Mouse (Mus musculus): Measurements from ENCODE around the gene Cavin4. TPM values are rescaled to one million over a fixed set of nuclear protein-coding genes. Genes with fewer than 3 reads are reported as not detected.

The Cavin4 gene
- polyA plus RNA-seq, 1 experiment: not detected

DNA sequence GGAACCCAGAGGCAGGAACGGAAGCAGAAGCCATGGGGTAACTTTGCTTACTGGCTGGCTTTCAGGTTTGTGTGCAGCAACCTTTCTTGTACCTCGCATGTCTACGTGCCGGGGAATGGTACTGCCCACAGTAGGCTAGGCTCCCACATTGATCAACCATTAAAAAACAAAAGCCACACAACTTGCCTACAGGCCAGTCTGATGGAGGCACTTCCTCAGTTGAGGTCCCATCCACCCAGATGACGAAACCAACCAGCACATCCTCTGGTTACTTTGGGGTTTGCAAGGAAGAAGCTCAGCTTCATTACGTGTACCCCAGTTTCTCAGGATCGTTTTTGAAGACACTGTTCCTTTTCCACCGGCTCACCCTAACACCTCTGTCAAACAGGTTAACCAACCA is 6.8 kb upstream of the Cavin4 start:
- no peak for TF ChIP-seq GATA1 (IDR thresholded peaks at IDR 0.05; ENCODE audit: low read length)

DNA sequence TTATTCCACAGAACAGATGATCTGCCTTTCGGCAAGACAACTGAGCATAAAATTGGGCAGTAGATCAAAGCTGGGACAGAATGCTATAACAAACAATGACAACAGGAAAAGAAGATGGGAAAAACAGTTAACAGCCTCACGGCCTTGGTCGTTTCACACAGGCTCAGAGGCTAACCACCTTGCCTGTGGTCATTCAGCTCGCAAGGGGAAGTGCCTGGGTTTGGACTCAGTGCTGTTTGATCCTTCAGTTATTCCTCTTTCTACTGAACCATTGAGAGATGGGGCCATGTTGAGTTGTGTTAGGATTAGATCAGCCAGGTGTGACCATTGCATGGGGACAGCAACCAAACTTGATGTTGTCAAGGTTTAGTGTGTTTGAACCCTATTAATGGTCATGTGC is 3.2 kb upstream of the Cavin4 start:
- no peak for TF ChIP-seq GATA1 (IDR thresholded peaks at IDR 0.05; ENCODE audit: low read length)

DNA sequence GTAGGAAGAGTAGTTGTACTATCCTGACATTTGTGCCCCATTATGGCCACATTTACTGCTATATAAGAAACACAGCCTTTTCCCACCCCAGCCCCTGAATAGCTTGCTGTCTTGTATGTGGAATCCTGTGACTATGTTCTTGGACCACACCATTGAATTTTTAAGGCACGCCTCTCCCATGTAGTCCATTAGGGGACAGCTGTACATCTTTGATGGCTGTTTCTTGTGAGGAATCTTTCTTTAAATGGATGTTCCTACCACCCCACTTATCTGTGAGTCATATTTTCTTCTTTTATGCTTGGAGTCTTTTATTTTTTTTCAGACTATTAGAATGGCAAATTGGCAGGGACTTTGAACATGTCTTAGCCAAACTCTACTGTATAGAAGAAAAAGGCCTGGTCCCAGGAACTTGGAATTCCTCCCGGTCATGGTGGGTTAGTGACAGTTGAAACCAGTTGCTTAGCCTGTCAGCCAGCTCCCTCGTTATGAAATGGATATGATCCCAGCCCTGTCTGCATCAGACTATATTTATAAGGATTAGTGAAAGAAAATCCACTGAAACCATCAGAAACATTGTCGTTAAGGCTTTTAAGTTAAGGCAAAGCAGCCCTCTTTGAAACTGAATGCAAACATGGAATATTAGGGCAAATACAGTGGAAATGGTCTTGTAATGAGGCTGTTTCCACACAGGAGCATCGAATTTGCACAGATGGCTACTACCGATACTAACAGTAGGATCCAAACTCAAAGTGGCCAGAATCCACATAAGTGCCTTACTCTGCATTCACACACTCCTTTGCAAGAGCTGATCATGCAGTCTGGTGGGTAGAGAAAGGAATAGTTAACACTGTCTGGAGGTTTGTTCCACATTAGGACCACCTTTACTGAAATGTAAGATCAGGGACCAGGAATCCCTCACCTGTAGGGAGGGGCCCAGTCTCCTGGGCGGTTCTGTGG is 2.4 kb upstream of the Cavin4 start:
- TF ChIP-seq GATA1 (IDR thresholded peaks at IDR 0.05; ENCODE audit: low read length): no peak

DNA sequence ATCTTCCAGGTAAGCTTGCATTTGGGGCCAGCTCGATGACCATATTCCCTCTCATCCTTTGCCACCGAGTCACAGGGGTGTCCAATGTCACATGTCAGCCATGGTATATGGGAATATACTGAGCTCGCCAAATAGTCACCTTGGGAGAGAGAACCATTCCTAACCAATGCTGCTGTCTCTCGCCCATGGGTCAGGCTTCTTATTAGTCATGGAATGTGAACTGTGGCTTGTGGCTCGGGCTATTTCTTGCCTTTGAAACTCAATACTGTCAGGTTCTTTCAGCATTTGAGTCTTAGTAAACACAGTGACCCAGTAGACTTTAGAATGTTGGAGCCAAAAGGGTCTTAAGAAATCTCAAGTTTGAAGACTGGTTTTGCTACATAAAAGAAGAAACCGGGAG is 707 bp downstream of the Cavin4 start:
- TF ChIP-seq GATA1 (IDR thresholded peaks at IDR 0.05; ENCODE audit: low read length): no peak

DNA sequence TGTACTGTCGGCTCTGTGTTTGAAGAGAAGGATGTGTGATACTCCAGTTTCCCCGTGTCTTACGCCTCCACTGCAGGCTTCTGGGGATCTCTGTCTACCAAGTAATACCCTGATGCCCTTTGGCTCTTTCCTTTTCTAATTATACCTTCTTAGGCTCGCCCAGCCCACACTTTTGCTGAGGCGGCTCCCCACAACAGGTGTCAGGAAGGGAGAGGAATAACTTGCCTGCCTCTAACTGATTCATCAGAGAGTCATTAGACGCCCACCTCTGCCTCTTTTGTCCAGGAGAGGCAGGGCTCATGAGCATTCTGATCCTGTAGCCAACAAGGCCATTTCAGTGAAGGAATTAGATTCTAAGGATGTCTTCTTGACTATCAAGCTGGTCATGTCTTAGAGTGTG is 4.0 kb downstream of the Cavin4 start:
- TF ChIP-seq GATA1 (IDR thresholded peaks at IDR 0.05; ENCODE audit: low read length): no peak

DNA sequence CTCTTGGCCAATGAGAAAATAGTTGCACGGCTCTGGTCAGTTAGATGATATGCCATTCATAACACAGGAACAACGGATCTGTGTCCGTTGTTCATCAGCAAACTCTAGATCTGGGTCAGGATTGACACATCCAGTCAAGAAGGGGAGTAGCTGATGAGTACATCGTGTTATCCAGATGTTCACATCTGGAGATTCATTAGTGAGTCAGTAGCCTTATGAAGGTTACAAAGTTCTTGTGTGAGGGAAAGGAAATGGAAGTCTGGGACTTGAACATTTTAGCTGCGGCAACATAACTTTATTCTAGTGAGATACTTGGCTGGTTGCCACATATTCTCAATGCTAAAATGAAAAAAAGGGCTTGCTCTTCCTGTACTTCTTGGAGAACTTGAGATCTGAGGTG is 9.6 kb downstream of the Cavin4 start:
- no peak for TF ChIP-seq GATA1 (IDR thresholded peaks at IDR 0.05; ENCODE audit: low read length)

DNA sequence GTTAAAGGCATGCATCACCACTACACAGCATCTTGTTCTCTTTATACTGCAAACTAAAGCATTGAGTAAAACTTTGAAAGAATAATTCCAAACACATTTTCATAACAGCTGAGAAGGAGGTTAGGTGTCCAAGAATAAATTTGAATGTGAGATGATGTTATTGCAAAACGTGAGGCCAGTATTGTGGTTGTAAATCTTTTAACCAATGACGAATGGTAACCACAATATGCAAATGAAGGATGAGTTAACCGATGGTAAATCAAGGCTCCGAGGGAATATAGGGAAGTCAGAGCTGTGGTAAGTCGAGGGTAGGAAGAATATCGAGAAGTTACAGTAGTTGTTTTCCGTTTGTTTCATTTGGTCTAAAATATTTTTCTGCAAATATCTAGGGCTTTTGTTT is 11.1 kb downstream of the Cavin4 start:
- TF ChIP-seq GATA1 (IDR thresholded peaks at IDR 0.05; ENCODE audit: low read length): no peak

DNA sequence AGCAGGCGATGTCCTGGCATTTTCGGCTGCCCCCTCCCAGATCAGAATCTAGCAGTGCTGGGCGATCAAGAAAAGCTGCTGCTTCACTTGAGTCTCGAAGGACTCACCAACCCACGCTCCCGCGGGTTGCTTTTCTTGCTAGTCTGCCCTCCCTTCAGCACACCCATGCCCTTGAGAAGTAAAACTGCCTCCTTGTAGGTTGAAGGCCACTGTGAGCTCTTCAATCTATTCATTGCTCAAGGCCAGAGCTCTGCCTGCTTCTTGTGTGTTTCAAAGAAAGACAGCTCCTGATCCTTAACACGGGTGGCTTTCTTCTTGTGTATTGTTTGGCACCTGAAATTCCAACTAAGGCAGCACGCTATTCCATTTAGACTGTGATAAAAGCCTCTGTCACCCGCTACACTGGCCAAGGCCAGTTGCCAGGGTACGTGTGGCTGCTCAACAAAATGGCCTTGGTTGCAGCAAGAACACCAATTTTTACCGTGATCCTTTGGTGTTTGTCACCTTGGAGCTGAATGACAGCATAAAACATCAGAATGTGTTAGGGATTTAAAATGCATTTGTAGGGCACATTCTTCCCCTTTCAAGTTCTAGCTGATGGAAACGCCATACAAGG is 13.4 kb downstream of the Cavin4 start:
- no peak for TF ChIP-seq GATA1 (IDR thresholded peaks at IDR 0.05; ENCODE audit: low read length)

DNA sequence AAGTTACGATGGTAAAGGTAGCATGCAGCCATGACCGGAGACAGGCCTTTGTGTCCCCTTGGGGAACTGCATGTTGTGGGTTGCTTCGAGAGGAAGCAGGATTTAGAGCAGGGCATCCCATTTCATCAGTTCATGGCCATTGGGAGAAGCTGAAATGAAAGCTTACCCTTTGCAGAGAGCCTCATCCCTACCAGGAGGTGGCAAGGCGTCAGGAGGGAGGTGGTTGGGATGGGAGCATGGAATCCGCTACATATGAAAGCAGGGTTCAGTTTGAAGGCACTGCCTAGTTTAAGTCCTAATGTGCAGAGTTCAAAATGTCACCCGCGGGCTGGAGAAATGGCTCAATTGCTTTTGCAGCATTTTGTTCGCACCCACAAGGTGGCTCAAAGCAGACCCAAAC is 14.0 kb downstream of the Cavin4 start:
- TF ChIP-seq GATA1 (IDR thresholded peaks at IDR 0.05; ENCODE audit: low read length): no peak

DNA sequence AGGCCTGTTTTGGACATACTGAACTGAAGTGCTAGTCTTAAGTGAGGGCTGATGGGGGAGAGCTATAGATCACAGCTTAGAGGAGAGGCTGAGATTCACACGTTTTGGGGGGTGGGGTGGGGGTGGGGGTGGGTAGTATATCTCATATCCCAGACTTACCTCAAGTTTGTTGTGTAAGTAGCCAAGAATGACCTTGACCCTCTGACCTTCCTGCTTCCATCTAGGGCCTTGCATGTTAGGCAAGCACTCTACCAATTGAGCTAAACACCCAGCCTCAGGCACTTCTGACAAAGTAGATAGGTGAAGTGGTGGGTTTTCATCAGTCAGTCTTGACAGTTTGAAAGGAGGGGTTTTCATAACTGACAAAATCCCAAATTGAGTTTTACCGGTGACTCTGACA is 14.5 kb downstream of the Cavin4 start:
- no peak for TF ChIP-seq GATA1 (IDR thresholded peaks at IDR 0.05; ENCODE audit: low read length)

DNA sequence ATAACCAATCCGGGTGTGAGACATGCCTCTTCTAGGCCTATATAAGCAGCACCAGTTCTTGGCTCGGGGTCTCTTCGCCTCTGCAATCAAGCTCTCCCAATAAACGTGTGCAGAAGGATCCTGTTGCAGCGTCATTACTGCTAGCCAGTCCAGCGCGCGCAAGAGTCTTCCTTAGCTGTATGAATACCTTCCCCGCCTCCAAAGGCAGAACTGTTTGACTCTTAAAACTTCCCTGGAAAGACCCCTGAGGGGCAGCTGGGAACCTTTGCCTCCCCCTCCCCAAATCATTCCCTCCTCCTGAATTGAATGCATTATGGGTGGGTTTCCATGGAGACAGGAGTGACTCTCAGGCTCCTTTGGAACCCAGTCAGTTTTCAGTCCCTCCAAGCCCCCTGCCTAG is 15.5 kb downstream of the Cavin4 start:
- TF ChIP-seq GATA1 (IDR thresholded peaks at IDR 0.05; ENCODE audit: low read length): no peak

DNA sequence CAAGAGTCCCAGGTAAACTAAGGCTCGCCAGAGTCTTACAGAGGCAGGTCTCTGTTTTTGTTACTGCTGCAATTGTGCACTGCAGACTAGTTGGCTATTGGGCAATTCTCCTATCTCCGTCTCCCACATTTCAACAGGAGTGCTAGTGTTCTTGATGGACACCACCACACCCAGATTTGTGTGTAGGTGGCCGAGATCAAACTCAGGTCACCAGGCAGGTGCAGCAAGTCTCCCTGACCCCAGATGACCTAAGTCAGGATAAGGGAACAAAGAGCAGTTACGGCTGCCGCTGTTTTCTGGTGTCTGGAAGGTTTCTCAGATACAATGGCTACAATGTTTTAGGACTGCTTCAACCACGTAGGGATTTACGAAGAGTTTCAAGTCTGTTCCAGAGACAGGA is 16.9 kb downstream of the Cavin4 start:
- no peak for TF ChIP-seq GATA1 (IDR thresholded peaks at IDR 0.05; ENCODE audit: low read length)

DNA sequence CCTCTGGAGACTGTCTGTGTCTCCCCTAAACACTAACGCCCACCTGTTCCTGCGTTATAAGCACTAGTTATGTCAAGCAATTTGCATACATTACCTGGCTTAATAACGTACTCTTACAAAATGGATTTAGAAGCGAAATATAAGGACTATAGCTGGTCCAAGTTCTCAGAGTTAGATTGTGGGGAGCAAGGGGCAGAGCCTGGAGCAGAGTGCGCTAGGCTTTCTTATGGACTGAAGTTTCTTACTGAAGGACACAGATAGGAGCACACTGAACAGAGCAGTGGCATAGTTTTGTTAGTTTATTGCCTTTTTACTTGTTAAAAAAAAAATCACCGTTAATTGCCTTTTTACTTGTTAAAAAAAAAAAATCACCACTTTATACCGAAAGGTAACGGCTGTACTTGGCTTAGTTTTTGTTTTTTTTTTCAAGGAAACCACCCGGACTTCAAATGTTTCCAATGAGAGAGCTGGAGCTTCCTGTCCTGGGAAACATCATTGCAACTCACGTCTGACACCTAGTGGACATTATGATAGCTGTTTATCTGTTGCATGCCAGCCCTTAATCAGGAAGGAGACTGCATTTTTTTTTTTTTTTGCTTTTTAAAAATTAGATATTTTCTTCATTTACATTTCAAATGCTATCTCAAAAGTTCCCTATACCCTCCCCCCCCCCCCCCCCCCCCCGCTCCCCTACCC is 17.5 kb downstream of the Cavin4 start:
- TF ChIP-seq GATA1 (IDR thresholded peaks at IDR 0.05; ENCODE audit: low read length): no peak

DNA sequence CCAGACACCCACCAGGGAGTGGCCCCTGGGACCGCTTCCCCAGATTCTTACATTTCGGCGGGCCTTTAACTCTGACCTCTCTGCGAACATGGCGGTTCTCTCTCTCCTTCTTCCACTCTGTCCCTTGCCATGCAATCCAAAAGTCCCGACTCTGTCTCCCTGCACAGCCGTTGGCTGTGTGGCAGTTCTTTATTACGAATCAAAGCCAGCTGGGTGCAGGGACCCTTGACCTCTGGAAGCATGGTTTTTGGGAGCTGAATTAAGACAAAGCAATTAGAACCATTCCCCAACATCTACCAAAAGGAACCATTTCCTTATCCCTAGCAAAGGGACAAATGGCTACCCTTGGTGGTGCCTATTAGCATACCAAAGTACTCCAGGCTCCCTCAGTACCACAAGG is 19.8 kb downstream of the Cavin4 start:
- no peak for TF ChIP-seq GATA1 (IDR thresholded peaks at IDR 0.05; ENCODE audit: low read length)

DNA sequence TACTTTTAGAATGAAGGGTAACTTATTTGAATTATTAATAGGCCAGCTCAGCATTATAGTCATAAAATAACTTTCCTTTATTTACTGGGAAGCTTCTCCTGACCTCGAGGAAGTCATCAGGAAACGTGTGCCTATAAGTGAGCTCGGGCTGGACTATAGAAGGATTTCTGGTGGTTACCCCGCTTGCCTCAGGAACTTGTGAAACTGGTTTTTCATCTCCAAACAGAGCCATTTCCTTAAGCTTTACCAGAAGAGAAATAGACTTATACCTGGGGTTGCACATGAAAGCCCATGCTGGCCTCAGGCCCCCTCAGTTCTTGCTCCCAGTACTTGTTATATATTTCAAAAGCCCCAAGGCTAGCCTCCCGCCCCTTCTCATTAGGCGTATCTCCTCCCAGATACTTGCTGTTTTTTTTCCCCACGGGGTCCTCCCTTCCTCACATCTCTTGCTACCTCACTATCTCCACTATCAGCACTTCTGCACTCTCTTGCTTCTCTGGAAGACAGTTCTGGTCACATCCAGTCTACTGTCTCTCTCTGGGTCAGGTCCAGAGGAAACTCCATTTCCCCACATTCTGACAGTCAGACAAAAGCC is 21.4 kb downstream of the Cavin4 start:
- TF ChIP-seq GATA1 (IDR thresholded peaks at IDR 0.05; ENCODE audit: low read length): no peak

DNA sequence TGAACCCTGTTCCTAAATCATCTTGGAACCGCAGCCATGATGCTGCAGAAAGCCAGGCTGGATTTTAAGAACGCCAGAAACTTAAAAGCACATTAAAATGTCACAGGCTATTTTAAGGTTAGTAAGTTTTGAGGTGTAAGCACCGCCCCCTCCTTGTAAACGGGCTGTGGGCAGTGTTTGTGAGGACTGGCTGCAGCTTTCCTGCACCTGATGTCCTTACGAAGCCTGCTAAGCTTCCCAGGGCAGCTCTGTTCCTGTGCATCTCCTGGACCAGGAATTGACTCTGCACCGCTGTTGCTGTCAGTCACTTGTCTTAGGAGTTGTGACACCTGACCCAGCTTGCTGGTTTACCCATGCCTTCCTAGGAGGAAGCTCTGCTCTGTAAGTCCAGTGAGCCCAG is 24.8 kb downstream of the Cavin4 start:
- TF ChIP-seq GATA1 (IDR thresholded peaks at IDR 0.05; ENCODE audit: low read length): no peak
